Mouse (Mus musculus): ENCODE data around the gene Orai3. TPM values are rescaled to one million over a fixed set of nuclear protein-coding genes. Genes with fewer than 3 reads are reported as not detected.
A peak's percentile ranks its signal among the peaks of the same experiment; 100 is the strongest.
"Not testable (repeated sequence)": the region's sequence is repeated elsewhere in the genome, so short reads cannot be mapped to it uniquely, and the experiment has no call there.

Gene Orai3
- polyA plus RNA-seq, 1 experiment = 20.5 TPM

GRCm38 (mm10) chr7:127760478-127760877, 9.1 kb upstream of the Orai3 start:
- DNase-seq (ENCODE audit: low read depth, low spot score) = no peak
- 66% methylated on average over 3 of the region's 3 CpGs for WGBS

- WGBS = 11% methylated on average over 7 of the region's 7 CpGs
- DNase-seq (ENCODE audit: low read depth, low spot score) = no peak
These were observed 8.6 kb upstream of the Orai3 start for GRCm38 (mm10) chr7:127761026-127761425.

- no peak for DNase-seq (ENCODE audit: low read depth, low spot score)
- 85% methylated on average over 4 of the region's 4 CpGs for WGBS
These were observed 6.0 kb upstream of the Orai3 start for GRCm38 (mm10) chr7:127763642-127764041.

- 69% methylated on average over 2 of the region's 2 CpGs for WGBS
- no peak for DNase-seq (ENCODE audit: low read depth, low spot score)
These were observed 3.9 kb upstream of the Orai3 start for GRCm38 (mm10) chr7:127765756-127766155.

GRCm38 (mm10) chr7:127766851-127767609, 2.6 kb upstream of the Orai3 start:
- WGBS = 73% methylated on average over 17 of the region's 17 CpGs
- no peak for DNase-seq (ENCODE audit: low read depth, low spot score)

GRCm38 (mm10) chr7:127767671-127768345, 1.8 kb upstream of the Orai3 start:
- 94% methylated on average over 19 of the region's 19 CpGs for WGBS
- no peak for DNase-seq (ENCODE audit: low read depth, low spot score)

GRCm38 (mm10) chr7:127768346-127768996, 1.1 kb upstream of the Orai3 start:
- WGBS = 64% methylated on average over 13 of the region's 13 CpGs
- no peak for DNase-seq (ENCODE audit: low read depth, low spot score)

- peak; percentile 78 for DNase-seq (ENCODE audit: low read depth, low spot score)
- 2% methylated on average over 16 of the region's 16 CpGs for WGBS
These were observed 520 bp upstream of the Orai3 start for GRCm38 (mm10) chr7:127768997-127769593.

GRCm38 (mm10) chr7:127770039-127770905, 657 bp downstream of the Orai3 start:
- 3% methylated on average over 27 of the region's 27 CpGs for WGBS
- DNase-seq (ENCODE audit: low read depth, low spot score) = no peak

- no peak for DNase-seq (ENCODE audit: low read depth, low spot score)
These were observed 1.6 kb downstream of the Orai3 start for GRCm38 (mm10) chr7:127771262-127771661.

GRCm38 (mm10) chr7:127772080-127772479, 2.5 kb downstream of the Orai3 start:
- 15% methylated on average over 3 of the region's 3 CpGs for WGBS
- DNase-seq (ENCODE audit: low read depth, low spot score) = peak; percentile 65

More at GRCm38 (mm10) chr7:127771262-127771661, 1.6 kb downstream of the Orai3 start:
- 63% methylated on average over 5 of the region's 5 CpGs for WGBS

- no peak for DNase-seq (ENCODE audit: low read depth, low spot score)
- WGBS = 88% methylated on average over 1 of the region's 1 CpGs
These were observed 2.9 kb downstream of the Orai3 start for GRCm38 (mm10) chr7:127772557-127772956.

GRCm38 (mm10) chr7:127773664-127774384, 4.2 kb downstream of the Orai3 start:
- DNase-seq (ENCODE audit: low read depth, low spot score) = no peak
- 35% methylated on average over 9 of the region's 9 CpGs for WGBS

- 62% methylated on average over 7 of the region's 7 CpGs for WGBS
- not testable (repeated sequence) for DNase-seq (ENCODE audit: low read depth, low spot score)
These were observed 6.2 kb downstream of the Orai3 start for GRCm38 (mm10) chr7:127775837-127776236.

- WGBS = under 1% methylated on average over 23 of the region's 23 CpGs
- DNase-seq (ENCODE audit: low read depth, low spot score) = no peak
These were observed 6.8 kb downstream of the Orai3 start, which contains the start of gene Setd1a for GRCm38 (mm10) chr7:127776426-127776825. Gene Setd1a (plus strand): TSS chr7:127776670.

- peak; percentile 76 for DNase-seq (ENCODE audit: low read depth, low spot score)
- under 1% methylated on average over 69 of the region's 70 CpGs for WGBS
These were observed 7.4 kb downstream of the Orai3 start for GRCm38 (mm10) chr7:127776878-127777473.

GRCm38 (mm10) chr7:127777474-127778266, 8.1 kb downstream of the Orai3 start:
- no peak for DNase-seq (ENCODE audit: low read depth, low spot score)
- 1% methylated on average over 55 of the region's 66 CpGs for WGBS

Measured in large intestine, adult 2 months (tissue).